Mouse (Mus musculus) hindbrain, embryonic 11.5 days (tissue): Measurements from ENCODE around the gene Tmtc2. TPM values are rescaled to one million over a fixed set of nuclear protein-coding genes. Genes with fewer than 3 reads are reported as not detected.

ENCODE experiments used
- ATAC-seq: fragments of 200-750 bp; cut with Nextera tagmentation; 2 replicates; pipeline ENCODE4 v1.8.0; 2017; ENCODE audit warnings: mild to moderate bottlenecking, moderate TSS enrichment, moderate library complexity; ENCODE audit not compliant: low FRiP score
- DNase-seq: peaks from one replicate; pipeline ENCODE4 v3.0.0-alpha.2; 2015; ENCODE audit warnings: low spot score
- H3K27ac ChIP-seq: fragments of 300-500 bp; sonication (generic); 2 replicates; pipeline ENCODE4 v1.5.1; 2014; ENCODE audit warnings: mild to moderate bottlenecking, low read depth, low read length
- H3K27me3 ChIP-seq: fragments of 300-500 bp; sonication (generic); 2 replicates; pipeline ENCODE4 v1.6.1; 2014; ENCODE audit warnings: mild to moderate bottlenecking, low read length, moderate library complexity, mixed read lengths; ENCODE audit not compliant: control insufficient read depth, insufficient read depth
- H3K36me3 ChIP-seq: fragments of 300-500 bp; sonication (generic); 2 replicates; pipeline ENCODE4 v1.6.1; 2014; ENCODE audit warnings: mild to moderate bottlenecking, low read length, moderate library complexity, mixed read lengths; ENCODE audit not compliant: control insufficient read depth, insufficient read depth
- H3K4me1 ChIP-seq: fragments of 300-500 bp; sonication (generic); replicated peaks from 2 replicates; pipeline ENCODE4 v1.6.1; 2014; ENCODE audit warnings: low read length, mixed read lengths; ENCODE audit not compliant: control insufficient read depth, insufficient read depth
- H3K4me2 ChIP-seq: fragments of 300-500 bp; sonication (generic); replicated peaks from 2 replicates; pipeline ENCODE4 v1.6.1; 2014; ENCODE audit warnings: mild to moderate bottlenecking, low read depth, low read length
- H3K4me3 ChIP-seq: fragments of 300-500 bp; sonication (generic); 2 replicates; pipeline ENCODE4 v1.5.1; 2014; ENCODE audit warnings: low read depth, low read length
- H3K9ac ChIP-seq: fragments of 300-500 bp; sonication (generic); 2 replicates; pipeline ENCODE4 v1.6.1; 2014; ENCODE audit warnings: low read depth, low read length
- H3K9me3 ChIP-seq: fragments of 300-500 bp; sonication (generic); 2 replicates; pipeline ENCODE4 v1.6.1; 2016; ENCODE audit warnings: low read length; ENCODE audit not compliant: control insufficient read depth
- WGBS: fragments of 180-500 bp; shearing (Covaris S2); extraction: QIAGEN DNeasy Blood & Tissue Kit; methylation state at CpG from one replicate; pipeline ENCODE4 v1.1.7; 2014; 5-methylcytosine and 5-hydroxymethylcytosine counted together
- polyA plus RNA-seq: library from polyadenylated mRNA; unstranded; fragments of >200 nt; fragmentation: Nextera tagmentation; extraction: Ambion mirVana; gene quantifications from 2 replicates; pipeline ENCODE4 v1.2.1, GENCODE M21; 2014

Gene Tmtc2
- polyA plus RNA-seq, 1 experiment from 2014 or later: 9.5 TPM

DNA sequence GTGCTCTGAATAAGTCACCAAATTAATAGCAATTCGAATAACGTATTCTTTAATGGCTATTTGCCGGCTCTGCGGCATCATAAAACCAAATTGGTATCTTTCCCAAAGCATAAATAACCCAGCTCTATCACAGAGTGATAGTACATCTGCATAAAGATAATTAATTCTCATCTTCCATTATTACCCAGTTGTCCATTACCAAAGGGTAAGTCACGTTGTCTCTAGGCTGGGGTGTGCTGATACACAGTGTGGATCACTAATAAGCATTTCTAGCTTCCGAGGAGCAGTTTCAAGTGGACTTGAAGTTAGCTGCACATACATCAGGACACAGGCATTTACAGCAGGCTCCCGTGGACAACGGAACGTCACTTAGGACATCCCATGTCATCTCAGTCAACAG is 56.1 kb downstream of the Tmtc2 start:
- no peaks in the 10 kb centered on the region for H3K36me3 ChIP-seq
- WGBS: 92% methylated on average over 9 of the region's 9 CpGs
- H3K27ac ChIP-seq: no peak overlapping the region
- H3K9ac ChIP-seq: no peak overlapping the region
- H3K4me1 ChIP-seq: no peaks in the 10 kb centered on the region
- H3K4me3 ChIP-seq: no peak overlapping the region
- DNase-seq: no peak
- H3K27me3 ChIP-seq: no peaks in the 10 kb centered on the region
- no peak overlapping the region for H3K4me2 ChIP-seq
- no peak for ATAC-seq
- H3K9me3 ChIP-seq: no peaks in the 10 kb centered on the region

DNA sequence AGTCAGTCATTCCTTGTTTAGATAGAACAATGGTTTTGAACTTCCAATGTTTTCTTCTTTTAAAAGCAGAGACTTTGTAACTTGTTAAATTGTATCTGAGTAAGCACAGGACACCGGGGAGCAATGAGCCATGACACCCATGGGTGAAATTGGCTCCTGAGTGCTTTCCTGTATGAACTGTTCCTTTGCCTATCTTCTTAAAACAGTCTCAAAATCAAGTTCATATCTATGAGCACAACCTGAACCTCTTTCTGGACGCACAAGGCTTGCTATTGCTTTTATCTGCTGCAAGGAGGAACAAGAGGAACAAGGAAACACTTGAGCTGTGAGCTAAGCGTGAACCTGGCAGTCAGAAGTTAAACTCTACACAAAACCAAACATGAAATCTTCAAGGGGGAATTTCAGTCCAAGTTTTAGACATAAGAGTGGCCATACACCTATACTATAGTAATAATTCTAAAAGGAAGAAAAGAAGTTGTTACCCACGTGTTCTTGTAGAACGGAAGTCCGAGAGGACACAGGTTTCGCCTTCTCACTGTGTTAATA is 60.4 kb downstream of the Tmtc2 start:
- H3K27ac ChIP-seq: no peak overlapping the region
- no peaks in the 10 kb centered on the region for H3K36me3 ChIP-seq
- no peaks in the 10 kb centered on the region for H3K27me3 ChIP-seq
- H3K9ac ChIP-seq: no peak overlapping the region
- 70% methylated on average over 7 of the region's 7 CpGs for WGBS
- H3K4me2 ChIP-seq: no peak overlapping the region
- no peak for ATAC-seq
- H3K4me3 ChIP-seq: no peak overlapping the region
- no peak for DNase-seq
- 0 out of 2 replicates have a peak, but pooled peaks cover 7% of the 10 kb centered on the region for H3K4me1 ChIP-seq
- no peaks in the 10 kb centered on the region for H3K9me3 ChIP-seq

DNA sequence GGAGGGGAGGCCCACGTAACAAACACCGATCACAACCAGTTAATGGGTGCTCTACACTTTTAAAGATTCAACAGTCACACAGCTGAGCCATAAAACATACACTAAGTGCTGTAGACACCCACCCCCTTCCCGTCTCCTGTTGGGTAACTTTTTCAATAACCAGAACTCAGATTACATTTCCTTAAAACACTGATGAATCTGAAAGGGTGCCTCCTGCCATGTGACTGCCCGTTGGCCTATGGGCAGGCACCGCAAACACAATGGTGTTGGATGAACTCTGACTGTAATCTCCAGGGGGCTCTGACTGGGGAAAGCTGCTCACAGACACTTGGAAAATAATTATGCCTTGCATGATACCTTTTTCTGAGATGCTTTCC is 64.4 kb downstream of the Tmtc2 start:
- DNase-seq: no peak
- Histone ChIP-seq H3K4me3 (no peak overlapping the region), H3K27ac (no peak overlapping the region)

DNA sequence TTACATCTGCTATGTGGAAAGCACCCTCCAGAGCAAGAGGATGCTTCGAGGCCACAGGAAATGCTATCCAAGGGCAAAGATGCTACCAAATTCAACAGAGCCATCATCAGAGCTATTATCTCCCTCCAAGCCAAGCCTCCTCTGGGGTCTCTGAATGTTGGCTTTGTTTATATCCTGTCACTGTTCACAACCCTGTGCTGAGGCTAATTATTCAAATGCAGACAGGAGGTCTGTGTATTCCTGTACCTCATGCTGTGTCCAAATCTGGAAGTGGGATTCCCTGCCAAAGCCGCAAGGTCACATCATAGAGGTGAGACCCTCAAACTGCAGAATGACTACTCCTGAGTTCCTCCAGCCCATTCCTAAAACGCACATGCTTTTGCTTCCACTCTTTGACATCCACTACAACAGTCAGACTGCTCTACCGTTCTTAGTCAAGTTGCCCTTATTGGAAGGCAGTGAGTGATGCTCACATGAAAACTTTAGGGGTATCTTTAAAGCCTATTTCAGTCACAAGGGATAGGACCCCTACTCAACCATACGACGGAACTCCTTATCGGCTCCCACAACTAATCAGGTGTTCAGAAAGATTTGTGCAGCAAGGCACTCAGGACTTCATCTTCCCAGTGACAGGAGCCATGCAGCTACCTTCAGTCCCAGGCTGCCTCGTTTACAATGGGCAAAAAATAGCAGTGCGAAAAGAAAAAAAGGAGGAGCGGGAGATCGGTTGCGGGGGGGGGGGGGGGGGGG is 64.9 kb downstream of the Tmtc2 start:
- ATAC-seq: peak; percentile 44
- no peaks in the 10 kb centered on the region for H3K36me3 ChIP-seq
- H3K27ac ChIP-seq: no peak overlapping the region

More for the DNA sequence above, 64.4 kb downstream of the Tmtc2 start:
- peak; percentile 65 for ATAC-seq
- Histone ChIP-seq H3K4me2 (0 out of 2 replicates have a peak overlapping the region, but pooled peaks have one; percentile 11), H3K4me1 (0 out of 2 replicates have a peak, but pooled peaks cover 7% of the 10 kb centered on the region), H3K36me3 (no peaks in the 10 kb centered on the region), H3K27me3 (no peaks in the 10 kb centered on the region), H3K9me3 (no peaks in the 10 kb centered on the region), H3K9ac (no peak overlapping the region)
- 35% methylated on average over 5 of the region's 5 CpGs for WGBS

DNA sequence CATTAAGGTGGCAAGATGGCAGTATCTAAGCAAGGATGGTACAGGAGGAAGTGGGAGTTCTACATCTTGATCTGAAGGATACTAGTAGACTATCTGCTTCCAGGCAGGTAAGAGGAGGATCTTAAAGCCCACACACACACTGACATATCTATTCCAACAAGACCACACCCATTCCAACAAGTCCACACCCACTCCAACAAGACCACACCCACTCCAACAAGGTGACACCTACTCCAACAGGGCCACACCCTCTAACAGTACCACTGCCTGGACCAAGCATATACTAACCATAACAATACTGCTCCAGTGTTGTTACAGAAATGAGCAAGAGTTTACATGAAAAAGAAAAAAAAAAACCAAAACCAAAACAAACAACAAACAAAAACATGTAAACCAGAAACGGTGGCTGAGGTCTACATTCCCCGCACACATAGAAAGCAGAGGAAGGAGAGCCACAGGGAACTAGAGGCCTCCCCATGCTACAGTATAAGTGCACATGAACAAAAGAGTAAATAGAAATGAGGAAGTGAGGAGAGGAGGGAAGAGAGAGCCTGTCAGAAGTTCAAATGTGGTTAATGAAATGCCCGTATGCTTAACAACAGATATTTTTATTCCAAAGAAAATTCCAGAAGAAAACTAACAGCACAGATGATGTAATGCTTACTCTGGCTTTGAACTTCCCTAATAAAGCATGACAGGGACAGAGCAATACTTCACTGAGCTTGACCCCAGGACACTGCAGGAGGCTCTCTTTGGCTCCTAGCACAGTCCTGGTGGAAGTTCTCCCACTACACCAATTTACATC is 66.1 kb downstream of the Tmtc2 start:
- no peak overlapping the region for H3K4me2 ChIP-seq
- H3K4me3 ChIP-seq: no peak overlapping the region
- 74% methylated on average over 3 of the region's 3 CpGs for WGBS

More for the DNA sequence above, 64.9 kb downstream of the Tmtc2 start:
- no peaks in the 10 kb centered on the region for H3K27me3 ChIP-seq
- H3K9me3 ChIP-seq: no peaks in the 10 kb centered on the region
- H3K9ac ChIP-seq: no peak overlapping the region
- no peak for DNase-seq
- 0 out of 2 replicates have a peak overlapping the region, but pooled peaks have one; percentile 11 for H3K4me2 ChIP-seq
- WGBS: 47% methylated on average over 10 of the region's 12 CpGs
- H3K4me1 ChIP-seq: 0 out of 2 replicates have a peak, but pooled peaks cover 7% of the 10 kb centered on the region
- no peak overlapping the region for H3K4me3 ChIP-seq

DNA sequence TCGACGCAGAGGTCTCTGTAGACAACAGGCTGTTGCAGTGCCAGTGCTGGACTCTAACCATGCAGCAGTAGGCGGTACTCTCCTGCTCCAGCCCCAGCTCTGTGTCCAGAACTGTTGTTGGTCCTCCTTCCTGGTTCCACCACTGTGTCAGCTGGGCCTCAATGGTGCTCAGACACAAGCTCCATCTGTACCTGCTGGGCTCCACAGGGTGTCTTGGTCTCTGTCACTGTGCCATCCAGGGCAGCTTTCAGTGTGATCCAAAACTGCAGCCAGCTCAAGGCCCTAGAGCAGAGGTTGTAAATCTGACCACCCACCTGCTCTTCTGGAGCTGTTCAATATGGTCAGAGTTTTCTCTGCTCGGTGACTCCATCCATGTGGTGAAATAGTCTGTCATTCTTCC is 68.2 kb downstream of the Tmtc2 start:
- DNase-seq: no peak
- Histone ChIP-seq H3K27me3 (no peaks in the 10 kb centered on the region), H3K9ac (no peak overlapping the region), H3K4me2 (no peak overlapping the region), H3K4me3 (no peak overlapping the region), H3K27ac (no peak overlapping the region), H3K4me1 (0 out of 2 replicates have a peak, but pooled peaks cover 7% of the 10 kb centered on the region), H3K36me3 (no peaks in the 10 kb centered on the region), H3K9me3 (no peaks in the 10 kb centered on the region)
- ATAC-seq: no peak
- WGBS: 94% methylated on average over 4 of the region's 4 CpGs

More for the DNA sequence above, 66.1 kb downstream of the Tmtc2 start:
- H3K9me3 ChIP-seq: no peaks in the 10 kb centered on the region
- no peak overlapping the region for H3K27ac ChIP-seq
- H3K4me1 ChIP-seq: 0 out of 2 replicates have a peak, but pooled peaks cover 7% of the 10 kb centered on the region
- ATAC-seq (no peak), DNase-seq (no peak)
- no peak overlapping the region for H3K9ac ChIP-seq
- no peaks in the 10 kb centered on the region for H3K36me3 ChIP-seq
- H3K27me3 ChIP-seq: no peaks in the 10 kb centered on the region

DNA sequence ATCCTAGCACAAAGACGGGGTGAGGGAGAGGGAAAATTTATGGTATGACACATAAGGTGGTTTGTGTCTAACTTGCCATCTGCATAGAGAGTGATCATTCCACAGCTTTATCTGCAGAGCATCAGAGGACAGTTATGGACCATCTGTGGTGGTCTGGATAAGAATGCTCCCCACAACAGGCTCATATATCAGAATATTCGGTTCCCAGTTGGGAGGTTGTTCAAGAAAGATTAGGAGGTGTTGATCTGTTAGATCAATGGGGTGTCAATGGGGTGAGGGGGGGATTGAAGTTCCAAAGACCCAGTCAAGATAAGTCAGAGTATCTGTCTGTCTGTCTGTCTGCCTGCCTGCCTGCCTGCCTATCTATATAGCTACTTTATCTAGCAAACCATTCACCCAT is 69.8 kb downstream of the Tmtc2 start:
- Histone ChIP-seq H3K9me3 (no peaks in the 10 kb centered on the region), H3K4me3 (no peak overlapping the region), H3K4me1 (0 out of 2 replicates have a peak, but pooled peaks cover 4% of the 10 kb centered on the region), H3K27me3 (no peaks in the 10 kb centered on the region), H3K36me3 (no peaks in the 10 kb centered on the region), H3K27ac (no peak overlapping the region), H3K4me2 (no peak overlapping the region), H3K9ac (no peak overlapping the region)
- ATAC-seq (no peak), DNase-seq (no peak)
- 90% methylated on average over 2 of the region's 2 CpGs for WGBS

DNA sequence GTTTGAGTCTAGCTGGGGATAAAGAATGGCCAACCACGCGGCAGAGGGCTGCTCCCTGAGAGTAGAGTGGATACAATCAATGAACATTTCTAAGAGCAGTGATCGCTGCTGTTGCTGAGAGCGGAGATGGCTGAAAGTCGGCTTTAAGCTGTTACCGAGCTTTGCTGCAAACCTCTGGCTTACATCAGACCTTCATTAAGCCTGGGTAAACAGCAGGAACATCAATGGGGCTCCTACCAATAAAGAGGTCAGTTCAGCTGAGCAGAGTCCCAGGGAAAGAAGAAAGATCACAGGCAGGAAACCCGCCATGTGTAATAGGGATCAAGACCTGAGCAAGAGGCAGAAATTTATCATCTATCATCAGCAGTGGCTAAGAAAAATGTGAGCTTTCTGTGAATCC is 72.5 kb downstream of the Tmtc2 start:
- DNase-seq (no peak), ATAC-seq (no peak)
- 68% methylated on average over 7 of the region's 7 CpGs for WGBS
- Histone ChIP-seq H3K9me3 (no peaks in the 10 kb centered on the region), H3K4me2 (no peak overlapping the region), H3K9ac (no peak overlapping the region), H3K36me3 (no peaks in the 10 kb centered on the region), H3K4me1 (no peaks in the 10 kb centered on the region), H3K27ac (no peak overlapping the region), H3K4me3 (no peak overlapping the region), H3K27me3 (no peaks in the 10 kb centered on the region)
